Mouse (Mus musculus): ENCODE measurements around the gene Cmtm6. TPM values are rescaled to one million over a fixed set of nuclear protein-coding genes. Genes with fewer than 3 reads are reported as not detected.
"Not testable (repeated sequence)": the region's sequence is repeated elsewhere in the genome, so short reads cannot be mapped to it uniquely, and the experiment has no call there.

The Cmtm6 gene
- total RNA-seq (2021): 71.8 and 80.4 TPM in 2 replicates
- long read RNA-seq, transcript Cmtm6-201 (4 exons, 3,383 nt): major isoform, 306 of 321 reads
- long read RNA-seq, partial matches to known transcripts: 15 of 321 reads
- long read RNA-seq, other reads (novel, unspliced or antisense): 0 of 321 reads

DNA sequence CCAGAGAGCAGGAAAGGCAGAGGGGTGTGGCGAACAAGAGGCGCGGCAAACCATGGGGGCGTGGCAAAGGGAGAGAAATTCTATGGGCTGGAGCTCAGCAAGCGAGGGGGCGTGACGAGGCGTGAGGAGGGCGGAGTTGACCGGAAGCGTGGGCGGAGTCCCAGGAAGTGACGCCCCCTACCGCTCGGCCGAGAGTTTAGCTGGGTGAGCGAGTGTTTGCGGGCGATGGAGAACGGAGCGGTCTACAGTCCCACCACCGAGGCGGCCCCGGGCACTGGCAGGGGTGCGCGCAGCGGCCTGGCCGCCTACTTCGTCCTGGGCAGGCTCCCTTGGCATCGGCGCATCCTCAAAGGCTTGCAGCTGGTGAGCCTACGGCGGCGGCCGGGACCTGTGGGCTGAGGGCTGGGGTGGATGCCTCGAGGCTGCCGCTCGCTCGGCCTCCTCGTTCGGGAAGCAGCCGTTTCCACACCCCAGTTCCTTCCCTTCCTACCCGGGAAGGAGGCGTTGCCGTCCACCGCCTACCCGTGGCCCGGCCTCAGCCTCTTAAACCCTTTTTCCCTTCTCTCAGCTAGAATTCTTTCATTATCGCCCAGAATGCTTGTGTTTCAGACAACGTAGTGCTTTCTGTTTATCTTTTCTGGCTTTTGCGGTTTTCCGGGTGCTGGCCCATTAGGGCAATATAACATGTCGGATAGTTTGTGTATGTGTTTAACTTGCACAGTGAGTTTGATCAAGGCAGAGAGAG, at the start of gene Cmtm6:
Gene Cmtm6, plus strand, starts transcription at position 106 of the 745 bp plus-strand sequence.
- peak; percentile 98 for DNase-seq

GRCm38 (mm10) chr9:114682193-114682592, 48.7 kb upstream of the Cmtm6 start:
- DNase-seq: no peak

DNA sequence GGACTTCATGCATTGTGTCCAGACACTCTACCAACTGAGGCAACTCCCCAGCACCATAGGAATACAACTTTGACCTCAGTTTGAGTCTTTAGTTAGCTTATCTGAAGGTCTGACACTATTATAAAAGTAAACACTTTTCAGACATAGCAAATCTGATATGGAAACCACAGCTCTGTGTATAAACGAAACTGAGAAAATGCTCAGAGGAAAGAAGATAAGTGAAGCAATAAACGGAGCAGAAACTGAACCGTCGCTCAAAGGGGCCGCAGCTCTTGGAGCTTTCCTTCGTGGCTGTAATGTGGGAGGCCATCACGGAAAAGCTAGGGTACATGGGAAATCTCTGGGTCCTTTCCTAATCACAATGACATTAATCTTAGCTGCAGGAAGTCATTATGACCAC, 44.7 kb upstream of the Cmtm6 start:
- no peak for DNase-seq

DNA sequence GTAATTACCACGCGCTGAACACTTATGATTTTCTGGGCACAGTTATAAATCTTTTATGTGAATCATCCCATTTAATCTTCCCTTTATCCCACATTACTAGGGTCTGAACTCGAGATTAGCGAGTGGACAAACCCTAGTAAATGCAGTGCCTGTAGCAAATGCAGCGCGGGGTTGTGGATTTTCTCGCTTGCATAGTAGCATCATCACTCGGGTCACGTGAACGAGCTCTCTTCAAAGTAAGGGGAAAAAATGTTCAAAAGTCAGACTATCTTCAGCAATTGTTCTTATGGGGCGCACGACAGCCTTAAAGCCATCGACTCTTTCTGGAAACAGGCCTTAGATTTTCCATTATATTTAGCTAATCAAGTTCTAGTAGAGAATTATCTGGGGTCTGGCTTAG, 43.3 kb upstream of the Cmtm6 start:
- DNase-seq: no peak

GRCm38 (mm10) chr9:114688252-114688952, 42.5 kb upstream of the Cmtm6 start, which contains the start of gene Dync1li1:
Gene Dync1li1, plus strand, starts transcription at chr9:114688790.
- peak; percentile 99 for DNase-seq

- DNase-seq: peak; percentile 53
These were observed 41.9 kb upstream of the Cmtm6 start for GRCm38 (mm10) chr9:114688953-114689407.

- DNase-seq: peak; percentile 13
These were observed 40.8 kb upstream of the Cmtm6 start for GRCm38 (mm10) chr9:114690119-114690601.

DNA sequence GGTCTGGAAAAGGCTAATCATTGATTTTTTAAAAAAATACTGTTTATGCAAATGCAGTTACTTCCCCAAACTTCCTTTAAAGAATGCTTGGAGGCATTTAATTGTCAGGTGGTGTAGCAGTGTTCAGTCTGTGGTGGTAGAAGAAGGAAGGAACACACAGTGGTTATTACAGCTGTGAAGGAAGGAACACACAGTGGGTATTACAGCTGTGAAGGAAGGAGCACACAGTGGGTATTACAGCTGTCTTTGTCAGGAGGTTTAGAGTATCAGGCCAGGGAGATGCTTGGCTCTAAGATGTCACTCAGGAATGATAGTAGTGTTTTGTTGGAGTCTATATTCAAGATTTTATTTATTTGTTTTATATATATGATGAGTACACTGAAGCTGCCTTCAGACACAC, 39.8 kb upstream of the Cmtm6 start:
- DNase-seq: no peak

- not testable (repeated sequence) for DNase-seq
These were observed 35.3 kb upstream of the Cmtm6 start for GRCm38 (mm10) chr9:114695662-114696061.

DNA sequence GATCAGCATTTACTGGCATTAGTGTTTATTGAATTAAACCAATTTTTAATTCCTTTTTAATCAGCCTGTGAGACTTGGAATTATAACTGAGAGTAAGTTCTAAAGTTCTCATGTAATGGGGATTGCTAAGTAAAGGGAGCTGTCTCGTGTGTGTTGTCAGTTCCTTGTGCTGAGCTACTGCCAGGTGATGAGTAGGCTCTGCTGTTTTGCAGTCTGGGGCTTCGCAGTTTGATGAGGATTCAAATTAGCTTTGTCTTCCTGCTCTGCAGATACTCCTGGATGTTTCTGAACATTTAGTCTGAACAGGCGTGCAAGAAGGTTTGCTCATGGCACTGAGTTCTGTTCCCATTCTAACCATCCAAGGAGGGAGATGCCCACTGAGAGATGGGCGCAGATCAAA, 33.8 kb upstream of the Cmtm6 start:
- no peak for DNase-seq

- DNase-seq: no peak
These were observed 33.0 kb upstream of the Cmtm6 start for GRCm38 (mm10) chr9:114697926-114698325.

- no peak for DNase-seq
These were observed 31.7 kb upstream of the Cmtm6 start for GRCm38 (mm10) chr9:114699262-114699661.

DNA sequence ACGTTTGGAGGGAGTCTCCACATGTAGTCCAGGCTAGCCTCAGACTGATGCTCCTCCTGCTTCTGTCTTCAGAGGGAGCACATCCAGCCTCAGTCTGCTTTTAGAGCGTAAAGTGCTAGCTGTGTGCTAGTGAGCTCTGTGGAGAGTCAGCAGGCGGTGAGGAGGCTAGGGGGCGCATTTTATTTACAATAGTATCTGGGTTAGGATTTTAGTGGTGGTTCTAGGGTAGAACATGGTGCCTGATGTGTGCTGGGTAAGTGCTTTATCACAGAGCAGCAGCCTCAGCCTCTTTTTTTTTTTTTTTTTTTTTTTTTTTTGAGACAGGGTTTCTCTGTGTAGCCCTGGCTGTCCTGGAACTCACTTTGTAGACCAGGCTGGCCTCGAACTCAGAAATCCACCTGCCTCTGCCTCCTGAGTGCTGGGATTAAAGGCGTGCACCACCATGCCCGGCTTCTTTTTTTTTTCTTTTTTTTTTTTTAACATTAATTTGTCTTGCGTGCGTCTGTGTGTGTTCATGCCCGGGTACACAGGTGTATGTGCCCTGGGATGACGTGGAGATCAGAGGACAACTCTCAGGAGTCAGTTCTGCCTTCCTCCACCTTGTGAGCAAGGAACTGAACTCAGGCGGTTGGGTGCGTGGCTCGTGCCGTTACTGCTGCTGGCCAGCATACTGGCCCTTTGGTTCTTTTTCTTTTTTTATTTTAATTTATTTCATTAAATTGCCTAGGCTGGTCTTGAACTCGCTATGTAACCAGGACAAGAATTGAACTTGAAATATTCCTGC, 30.8 kb upstream of the Cmtm6 start:
- no peak for DNase-seq

GRCm38 (mm10) chr9:114701031-114701430, 29.9 kb upstream of the Cmtm6 start:
- DNase-seq: no peak

DNA sequence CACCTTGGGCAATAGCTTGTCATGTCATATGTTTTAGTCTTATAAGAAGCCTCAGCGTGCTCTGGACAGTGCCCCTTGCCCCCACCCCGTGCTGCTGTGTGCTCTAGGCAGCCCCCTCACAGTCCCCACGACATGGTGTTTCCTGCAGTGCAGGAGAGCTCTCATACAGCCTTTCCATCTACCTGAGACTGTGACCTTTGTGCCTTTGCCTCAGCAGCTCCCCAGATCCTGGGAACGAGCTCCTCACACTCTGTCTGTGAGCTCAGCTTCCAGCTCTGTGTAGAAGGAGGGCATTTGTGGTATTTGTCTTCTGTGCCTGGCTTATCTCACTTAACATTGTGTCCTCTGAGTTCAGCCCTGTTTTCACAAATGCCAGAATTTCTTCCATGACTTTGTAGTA, 29.0 kb upstream of the Cmtm6 start:
- no peak for DNase-seq

- no peak for DNase-seq
These were observed 23.1 kb upstream of the Cmtm6 start for GRCm38 (mm10) chr9:114707805-114708204.

GRCm38 (mm10) chr9:114710345-114710744, 20.6 kb upstream of the Cmtm6 start:
- DNase-seq: peak; percentile 12

- DNase-seq: no peak
These were observed 17.4 kb upstream of the Cmtm6 start for GRCm38 (mm10) chr9:114713481-114713880.

DNA sequence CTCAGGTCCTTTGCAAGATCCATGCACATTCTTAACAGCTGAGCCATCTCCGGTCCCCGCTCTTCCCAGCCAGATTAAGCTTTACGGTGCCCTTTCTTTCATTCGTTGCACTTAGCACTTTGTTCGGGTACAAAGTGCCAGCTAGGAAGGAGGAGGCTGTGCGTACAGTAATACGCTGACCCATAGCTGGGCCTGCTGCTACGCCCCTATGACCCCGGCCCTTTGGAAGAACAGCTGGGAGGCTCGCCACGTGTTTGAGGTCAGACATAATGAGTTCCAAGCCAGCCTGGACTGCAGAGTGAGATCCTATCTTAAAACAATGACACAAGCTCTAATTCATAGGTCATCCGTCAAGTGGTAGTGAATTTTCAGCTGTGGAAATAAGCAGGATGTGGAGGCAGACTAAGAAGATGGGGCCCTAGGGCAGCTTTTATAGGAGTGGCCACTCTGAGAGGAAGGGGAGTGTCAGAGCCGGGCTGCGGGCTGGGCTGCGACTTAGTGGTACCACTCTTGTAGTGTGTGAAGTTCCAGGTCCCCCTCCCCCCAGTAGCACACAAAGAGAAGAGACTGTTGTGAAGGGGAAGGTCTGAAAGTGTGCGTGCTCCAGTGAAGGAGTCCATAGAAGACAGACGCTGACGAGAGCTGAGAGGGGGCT, 14.1 kb upstream of the Cmtm6 start:
- DNase-seq: no peak

DNA sequence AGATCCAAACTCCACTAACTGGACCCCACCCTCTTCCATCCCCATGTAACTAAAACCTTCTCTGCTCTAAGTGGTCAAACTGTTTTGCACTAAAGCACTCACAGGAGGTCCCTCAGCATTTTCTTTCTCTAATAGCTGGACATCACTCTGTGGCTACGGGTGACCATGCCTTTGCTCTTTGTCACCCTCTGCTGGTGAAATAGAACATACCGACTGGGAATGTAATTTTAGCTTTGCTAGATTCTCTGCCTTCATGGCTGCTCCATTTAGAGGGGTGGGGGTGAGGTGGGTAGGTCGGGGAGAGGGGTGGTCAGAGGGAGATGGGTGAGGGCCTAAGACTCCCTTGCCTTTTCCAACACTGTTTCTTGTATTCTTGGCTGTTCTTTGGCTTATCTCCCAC, 3.6 kb upstream of the Cmtm6 start:
- DNase-seq: no peak

GRCm38 (mm10) chr9:114728432-114728831, 2.5 kb upstream of the Cmtm6 start:
- DNase-seq: not testable (repeated sequence)
